Mouse (Mus musculus): Measurements from ENCODE around the gene Gm42906.

- TF ChIP-seq CTCF (IDR thresholded peaks at IDR 0.05; ENCODE audit: insufficient read depth, low read depth, low read length) (no peak), POLR2A (IDR thresholded peaks at IDR 0.05; ENCODE audit: insufficient read depth, low read depth, low read length) (no peak)
These were observed 317.5 kb downstream of the Gm42906 start for GRCm38 (mm10) chr5:151110461-151110908.

All from olfactory bulb, adult 2 months (tissue).